Mouse (Mus musculus) embryonic facial prominence, embryonic 14.5 days (tissue): ENCODE measurements around the gene Krt80. TPM values are rescaled to one million over a fixed set of nuclear protein-coding genes. Genes with fewer than 3 reads are reported as not detected.
A peak's percentile ranks its signal among the peaks of the same experiment; 100 is the strongest.

Experiments used
- ATAC-seq: fragments of 200-750 bp; cut with Nextera tagmentation; 2 replicates; pipeline ENCODE4 v1.8.0; 2017; ENCODE audit warnings: low read depth, moderate number of reproducible peaks, moderate TSS enrichment
- DNase-seq: peaks from one replicate; pipeline ENCODE4 v3.0.0-alpha.2; 2015; ENCODE audit warnings: low spot score
- H3K27ac ChIP-seq: fragments of 300-500 bp; sonication (generic); replicated peaks from 2 replicates; pipeline ENCODE4 v1.5.1; 2014; ENCODE audit warnings: low read depth, mild to moderate bottlenecking, low read length, moderate library complexity
- H3K27me3 ChIP-seq: fragments of 300-500 bp; sonication (generic); replicated peaks from 2 replicates; pipeline ENCODE4 v1.6.1; 2014; ENCODE audit warnings: low read length; ENCODE audit not compliant: control insufficient read depth, insufficient read depth
- H3K36me3 ChIP-seq: fragments of 300-500 bp; sonication (generic); 2 replicates; pipeline ENCODE4 v1.6.1; 2014; ENCODE audit warnings: low read length, mixed read lengths; ENCODE audit not compliant: control insufficient read depth, insufficient read depth
- H3K4me1 ChIP-seq: fragments of 300-500 bp; sonication (generic); 2 replicates; pipeline ENCODE4 v1.6.1; 2014; ENCODE audit warnings: antibody characterized with exemption, low read length; ENCODE audit not compliant: control insufficient read depth, insufficient read depth
- H3K4me2 ChIP-seq: fragments of 300-500 bp; sonication (generic); 2 replicates; pipeline ENCODE4 v1.6.1; 2014; ENCODE audit warnings: low read depth, mild to moderate bottlenecking, low read length, moderate library complexity, mixed read lengths
- H3K4me3 ChIP-seq: fragments of 300-500 bp; sonication (generic); 2 replicates; pipeline ENCODE4 v1.5.1; 2014; ENCODE audit warnings: low read depth, mild to moderate bottlenecking, low read length
- H3K9ac ChIP-seq: fragments of 300-500 bp; sonication (generic); 2 replicates; pipeline ENCODE4 v1.6.1; 2014; ENCODE audit warnings: low read depth, mild to moderate bottlenecking, low read length, moderate library complexity, mixed read lengths
- H3K9me3 ChIP-seq: fragments of 300-500 bp; sonication (generic); 2 replicates; pipeline ENCODE4 v1.6.1; 2016; ENCODE audit warnings: low read length; ENCODE audit not compliant: control insufficient read depth
- WGBS: fragments of 180-500 bp; shearing (Covaris S2); extraction: QIAGEN DNeasy Blood & Tissue Kit; methylation state at CpG from one replicate; pipeline ENCODE4 v1.1.7; 2014; 5-methylcytosine and 5-hydroxymethylcytosine counted together
- polyA plus RNA-seq: library from polyadenylated mRNA; unstranded; fragments of >200 nt; fragmentation: Nextera tagmentation; extraction: Ambion mirVana; gene quantifications from 2 replicates; pipeline ENCODE4 v1.2.1, GENCODE M21; 2014

The Krt80 gene
- polyA plus RNA-seq, 1 experiment from 2014 or later, result 9.5 TPM

- H3K27me3 ChIP-seq, result no peaks in the 10 kb centered on the region
- no peak overlapping the region for H3K27ac ChIP-seq
- 61% methylated on average over 11 of the region's 11 CpGs for WGBS
- no peak overlapping the region for H3K4me2 ChIP-seq
- H3K36me3 ChIP-seq, result no peaks in the 10 kb centered on the region
- H3K4me3 ChIP-seq, result no peak overlapping the region
- DNase-seq, result no peak
- no peak overlapping the region for H3K9ac ChIP-seq
- ATAC-seq, result no peak
- H3K9me3 ChIP-seq, result no peaks in the 10 kb centered on the region
- no peaks in the 10 kb centered on the region for H3K4me1 ChIP-seq
Measured at GRCm38 (mm10) chr15:101382811-101383210, 12.8 kb upstream of the Krt80 start.

DNA sequence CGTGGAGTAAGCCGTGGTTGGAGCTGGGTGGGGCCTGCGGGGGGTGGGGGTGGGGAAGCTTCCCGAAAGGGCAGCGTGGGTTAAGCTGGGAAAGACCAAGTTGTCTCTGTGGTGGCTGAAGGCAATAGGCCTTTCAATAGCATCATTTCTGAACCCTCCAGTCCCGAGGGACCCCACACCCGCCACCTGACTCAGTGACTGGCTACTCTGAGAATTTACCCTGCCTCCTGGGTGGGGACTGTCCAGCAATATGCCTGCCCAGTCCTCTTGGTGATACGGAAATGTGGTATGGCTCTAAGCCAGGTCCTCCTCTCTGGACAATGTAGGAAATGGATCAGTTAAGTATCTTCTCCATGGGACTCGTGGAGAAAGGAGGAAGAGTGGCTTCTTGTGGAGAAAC is 11.8 kb upstream of the Krt80 start:
- ATAC-seq, result no peak
- Histone ChIP-seq H3K4me2 (no peak overlapping the region), H3K9me3 (no peaks in the 10 kb centered on the region), H3K4me3 (no peak overlapping the region), H3K27ac (no peak overlapping the region), H3K27me3 (no peaks in the 10 kb centered on the region), H3K9ac (no peak overlapping the region), H3K4me1 (no peaks in the 10 kb centered on the region), H3K36me3 (no peaks in the 10 kb centered on the region)
- no peak for DNase-seq
- WGBS, result 56% methylated on average over 9 of the region's 9 CpGs

DNA sequence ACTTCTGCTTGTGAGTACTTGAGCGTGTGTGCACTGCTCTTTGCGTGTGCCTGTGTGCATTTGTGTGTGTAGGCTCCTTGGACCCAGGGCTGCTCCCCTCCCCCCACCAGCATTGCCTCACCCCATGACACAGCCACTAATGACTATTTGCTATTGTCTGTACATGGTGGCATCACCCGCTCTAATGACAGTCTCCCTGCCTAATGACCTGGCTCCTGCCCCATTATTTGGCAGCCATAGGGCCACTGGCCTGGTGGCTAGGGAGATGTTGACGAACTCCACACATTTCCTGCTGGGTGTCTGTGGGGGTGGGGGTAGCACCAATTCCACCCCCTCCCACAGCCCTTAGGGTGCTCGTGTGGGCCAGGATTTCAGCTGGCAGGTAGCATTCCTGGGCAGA is 8.7 kb upstream of the Krt80 start:
- Histone ChIP-seq H3K9me3 (no peaks in the 10 kb centered on the region), H3K36me3 (no peaks in the 10 kb centered on the region), H3K4me1 (peaks cover 11% of the 10 kb centered on the region), H3K4me3 (no peak overlapping the region), H3K27ac (no peak overlapping the region), H3K4me2 (no peak overlapping the region), H3K27me3 (no peaks in the 10 kb centered on the region), H3K9ac (no peak overlapping the region)
- WGBS, result 87% methylated on average over 5 of the region's 5 CpGs
- ATAC-seq (no peak), DNase-seq (no peak)

DNA sequence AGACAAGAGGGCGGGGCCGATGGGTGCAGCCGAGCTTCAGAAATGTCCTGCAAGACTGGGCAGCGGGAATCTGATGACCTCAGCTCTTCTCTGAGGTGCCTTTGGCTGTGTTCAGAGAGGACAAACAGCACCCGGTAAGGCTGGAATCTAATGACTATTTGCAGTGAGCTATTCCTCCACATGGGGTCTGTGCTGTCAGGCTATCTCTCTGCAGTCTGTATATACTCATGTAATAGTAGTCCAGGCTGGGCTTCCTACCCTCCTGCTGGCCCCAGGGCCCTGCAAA is 6.8 kb upstream of the Krt80 start:
- 86% methylated on average over 5 of the region's 5 CpGs for WGBS
- Histone ChIP-seq H3K9me3 (no peaks in the 10 kb centered on the region), H3K4me3 (no peak overlapping the region), H3K9ac (no peak overlapping the region), H3K36me3 (no peaks in the 10 kb centered on the region), H3K4me1 (peaks cover 11% of the 10 kb centered on the region), H3K27ac (no peak overlapping the region), H3K27me3 (no peaks in the 10 kb centered on the region), H3K4me2 (no peak overlapping the region)
- no peak for DNase-seq
- ATAC-seq, result no peak

DNA sequence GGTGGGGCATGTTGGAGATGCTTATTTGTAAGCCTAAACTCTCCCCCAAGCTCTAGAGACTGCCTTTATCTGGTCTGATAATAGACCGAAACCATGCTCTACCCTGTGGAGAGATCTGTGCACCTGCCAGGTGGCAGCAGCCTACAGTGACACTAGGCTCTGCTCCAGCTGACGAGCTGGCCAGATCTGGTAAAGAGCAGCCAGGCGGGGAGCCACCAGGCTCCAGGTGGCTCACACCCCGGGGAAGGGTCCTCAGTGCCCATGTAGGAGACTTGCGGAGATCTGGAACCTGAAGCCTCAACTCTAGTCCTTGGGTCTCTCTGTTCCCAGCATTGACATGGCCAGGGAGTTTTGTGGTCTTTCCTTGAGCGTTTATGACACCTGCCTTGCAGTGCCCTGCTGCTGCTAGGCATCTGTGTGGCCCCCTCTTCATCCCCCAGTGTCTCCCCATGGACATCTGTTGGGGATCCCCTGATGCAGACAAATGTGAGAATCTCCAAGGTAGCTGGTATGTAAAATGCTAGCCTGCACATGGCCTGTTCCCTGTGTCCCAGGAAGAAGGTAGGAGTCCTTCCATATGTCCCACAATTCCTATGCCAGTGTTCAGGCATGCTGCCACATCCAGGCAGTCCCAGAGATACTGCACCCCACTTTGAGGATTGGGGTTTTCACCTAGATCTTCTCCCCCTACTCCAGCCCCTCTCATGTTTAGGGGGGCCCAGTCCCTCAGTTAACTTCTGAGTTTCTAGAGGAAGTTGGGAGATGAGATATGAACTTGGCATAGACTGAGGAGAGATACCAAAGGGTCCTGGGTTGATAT is 6.2 kb upstream of the Krt80 start:
- no peak for ATAC-seq
- Histone ChIP-seq H3K36me3 (no peaks in the 10 kb centered on the region), H3K4me2 (no peak overlapping the region), H3K9me3 (no peaks in the 10 kb centered on the region), H3K27ac (no peak overlapping the region), H3K27me3 (0 out of 2 replicates have a peak, but pooled peaks cover 2% of the 10 kb centered on the region), H3K9ac (no peak overlapping the region), H3K4me3 (no peak overlapping the region), H3K4me1 (peaks cover 11% of the 10 kb centered on the region)
- 80% methylated on average over 6 of the region's 6 CpGs for WGBS
- DNase-seq, result no peak

- 56% methylated on average over 4 of the region's 4 CpGs for WGBS
- peak; percentile 44 for DNase-seq
- ATAC-seq, result no peak
- no peak overlapping the region for H3K4me2 ChIP-seq
- no peak overlapping the region for H3K4me3 ChIP-seq
- no peak overlapping the region for H3K9ac ChIP-seq
- no peak overlapping the region for H3K27ac ChIP-seq
- 0 out of 2 replicates have a peak, but pooled peaks cover 2% of the 10 kb centered on the region for H3K27me3 ChIP-seq
- no peaks in the 10 kb centered on the region for H3K9me3 ChIP-seq
- peaks cover 23% of the 10 kb centered on the region for H3K4me1 ChIP-seq
- no peaks in the 10 kb centered on the region for H3K36me3 ChIP-seq
Measured at GRCm38 (mm10) chr15:101374879-101375278, 4.9 kb upstream of the Krt80 start.

- WGBS, result 85% methylated on average over 16 of the region's 16 CpGs
- Histone ChIP-seq H3K9ac (no peak overlapping the region), H3K27me3 (0 out of 2 replicates have a peak, but pooled peaks cover 2% of the 10 kb centered on the region), H3K4me3 (no peak overlapping the region), H3K36me3 (no peaks in the 10 kb centered on the region), H3K27ac (no peak overlapping the region), H3K4me2 (no peak overlapping the region), H3K9me3 (no peaks in the 10 kb centered on the region), H3K4me1 (peaks cover 29% of the 10 kb centered on the region)
- DNase-seq (no peak), ATAC-seq (no peak)
Measured at GRCm38 (mm10) chr15:101373286-101373898, 3.4 kb upstream of the Krt80 start.

- Histone ChIP-seq H3K4me3 (no peak overlapping the region), H3K9ac (no peak overlapping the region), H3K36me3 (no peaks in the 10 kb centered on the region), H3K9me3 (no peaks in the 10 kb centered on the region), H3K27ac (no peak overlapping the region), H3K4me2 (no peak overlapping the region), H3K4me1 (peaks cover 29% of the 10 kb centered on the region), H3K27me3 (0 out of 2 replicates have a peak, but pooled peaks cover 2% of the 10 kb centered on the region)
- DNase-seq (no peak), ATAC-seq (no peak)
- 58% methylated on average over 7 of the region's 7 CpGs for WGBS
Measured at GRCm38 (mm10) chr15:101372131-101372977, 2.4 kb upstream of the Krt80 start.
